Mouse (Mus musculus) CD4-positive, CD25-positive, alpha-beta regulatory T cell, adult 4 months (primary cell): ENCODE measurements at regions not wholly inside any gene's neighbourhood (a gene's known extent, or its start where the extent isn't known, plus 50 kb on each side); places are given as distances from the start of the nearest gene placed in this dataset.

Source experiments
- ATAC-seq: one replicate; pipeline ENCODE4 v1.8.0; 2017

DNA sequence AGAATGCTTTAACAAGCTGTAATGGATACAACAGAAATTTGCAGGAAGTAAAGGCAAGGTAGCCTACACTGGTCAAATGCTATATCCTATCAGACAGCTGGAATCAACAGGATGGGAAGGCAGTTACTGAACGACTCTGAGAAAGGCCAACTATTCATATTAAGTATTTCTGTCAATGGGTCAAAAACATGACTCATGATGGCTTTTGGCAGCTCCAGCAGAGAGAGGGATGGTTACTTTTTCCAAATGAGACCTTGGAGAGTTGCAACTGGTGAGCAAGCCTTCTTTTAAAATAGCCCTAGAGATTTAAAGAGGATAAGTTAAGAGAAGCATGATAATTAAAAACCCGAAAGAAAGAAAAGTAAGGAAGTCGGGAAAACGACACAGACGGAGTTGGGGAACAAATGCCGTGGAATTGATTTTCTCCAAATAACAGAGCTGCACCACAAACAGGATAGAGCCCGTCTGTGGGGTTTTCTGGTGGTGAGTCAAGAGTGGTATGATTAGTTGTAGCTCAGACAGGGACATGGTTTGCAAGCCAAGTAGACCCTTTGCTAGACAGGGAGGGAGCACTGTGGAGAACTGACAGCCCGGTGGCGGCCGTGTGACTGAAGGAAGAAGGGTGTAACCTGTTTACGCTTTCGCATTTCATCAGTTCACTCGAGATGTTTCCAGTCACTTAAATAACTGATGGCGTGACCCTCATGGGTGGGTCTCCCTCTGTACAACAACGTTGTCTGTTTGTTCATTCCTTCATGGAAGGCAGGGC, 3638.1 kb upstream of the Gm7489 start:
- no peak for ATAC-seq

DNA sequence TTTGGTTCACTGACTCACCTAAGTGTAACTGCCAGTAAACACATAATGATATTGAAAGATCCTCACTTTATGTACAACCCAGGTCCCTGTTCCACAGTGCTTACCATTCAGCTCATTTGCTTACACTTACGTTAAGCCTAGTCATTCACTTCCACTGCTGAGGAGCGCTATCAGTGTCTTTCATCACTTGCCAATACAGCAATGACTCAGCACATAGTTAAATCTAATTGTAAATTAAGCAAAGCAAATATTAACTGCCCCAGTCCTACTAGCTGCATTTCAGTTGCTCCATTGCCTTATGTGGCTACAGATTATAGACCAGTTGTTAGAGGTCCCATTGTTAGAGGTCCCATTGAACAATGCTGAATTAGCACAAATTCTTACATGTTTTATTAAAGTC, 3624.6 kb upstream of the Gm7489 start:
- no peak for ATAC-seq

DNA sequence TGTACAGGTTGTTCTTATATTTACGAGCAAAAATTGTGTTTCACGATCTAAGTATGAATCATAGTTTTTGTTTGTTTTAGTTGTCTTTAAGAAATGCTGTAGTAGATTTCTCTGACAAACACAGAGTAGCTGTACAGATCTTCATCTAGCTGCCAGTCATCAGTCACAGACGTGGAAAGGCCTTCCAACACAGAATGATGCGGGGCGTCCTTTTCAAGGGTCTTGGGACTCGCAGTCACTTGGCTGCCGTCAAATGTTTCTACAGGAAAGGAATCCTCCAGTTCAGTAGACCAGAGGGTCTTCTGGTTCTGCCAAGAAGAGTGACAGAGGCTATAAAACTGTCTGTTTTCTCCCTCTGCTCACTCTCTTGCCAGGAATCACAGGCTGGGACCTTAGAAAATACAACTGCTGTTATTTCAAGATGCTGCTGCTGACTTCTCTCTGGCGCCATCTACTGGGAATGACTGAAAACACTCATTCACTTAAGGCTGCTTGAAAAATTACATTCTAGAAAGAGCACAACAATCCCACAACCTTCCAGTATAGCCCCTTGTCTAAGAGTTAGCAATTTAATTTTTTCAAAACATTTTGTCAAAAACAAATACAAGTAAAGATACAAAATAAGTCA, 3623.3 kb upstream of the Gm7489 start:
- ATAC-seq: peak; percentile 67

DNA sequence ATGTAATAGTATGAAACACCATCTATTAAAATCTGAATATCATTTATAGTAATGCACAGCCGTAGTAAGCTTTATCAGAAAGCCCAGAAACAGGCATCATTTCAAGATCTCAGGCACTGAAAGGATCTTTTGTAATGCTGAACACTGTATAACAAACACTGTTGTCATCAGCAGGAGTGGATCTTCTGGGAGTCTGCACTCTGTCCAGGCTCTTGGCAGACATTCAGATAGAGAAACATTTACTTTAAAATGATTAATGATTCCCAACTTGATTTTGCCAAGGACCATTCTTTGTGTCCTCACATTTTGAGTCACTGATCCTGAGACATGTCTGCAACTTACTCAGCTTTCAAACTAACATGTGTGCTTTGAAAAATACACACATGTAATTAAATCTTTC, 3617.2 kb upstream of the Gm7489 start:
- no peak for ATAC-seq

DNA sequence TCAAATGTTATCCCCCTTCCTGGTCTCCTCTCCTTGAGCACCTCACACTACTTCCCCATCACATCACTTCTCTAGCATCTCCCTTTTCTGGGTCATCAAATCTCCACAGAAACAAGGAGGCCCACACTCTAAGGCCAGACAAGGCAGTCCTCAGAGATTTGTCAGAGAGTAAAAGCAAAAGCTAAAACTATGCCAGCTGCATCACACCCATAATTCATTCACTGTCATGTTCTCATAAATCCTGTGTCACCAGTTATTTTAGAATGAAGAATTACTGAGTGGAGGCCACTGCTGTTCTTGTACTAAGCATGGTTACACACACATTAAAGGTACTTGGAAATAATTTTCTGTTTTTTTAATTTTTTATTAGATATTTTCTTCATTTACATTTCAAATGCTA, 3613.1 kb upstream of the Gm7489 start:
- no peak for ATAC-seq

DNA sequence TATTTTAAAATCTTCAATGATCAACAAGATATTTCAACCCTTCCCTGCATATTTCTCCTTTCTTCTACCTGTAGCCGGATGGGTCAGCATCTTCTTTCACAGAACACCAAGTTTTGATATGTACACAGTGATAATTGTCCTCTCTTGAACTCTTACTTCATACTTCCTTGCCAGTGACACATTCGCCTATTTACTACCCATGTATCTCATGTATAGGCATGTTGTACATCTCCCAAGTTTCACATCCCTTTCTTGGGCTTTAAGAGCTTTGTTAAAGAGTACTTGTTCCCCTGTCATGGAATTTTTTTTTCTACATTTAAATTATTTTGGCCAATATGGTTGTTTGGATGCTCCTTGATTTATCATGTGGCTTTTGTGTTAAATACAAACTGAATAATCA, 3602.1 kb upstream of the Gm7489 start:
- ATAC-seq: no peak

DNA sequence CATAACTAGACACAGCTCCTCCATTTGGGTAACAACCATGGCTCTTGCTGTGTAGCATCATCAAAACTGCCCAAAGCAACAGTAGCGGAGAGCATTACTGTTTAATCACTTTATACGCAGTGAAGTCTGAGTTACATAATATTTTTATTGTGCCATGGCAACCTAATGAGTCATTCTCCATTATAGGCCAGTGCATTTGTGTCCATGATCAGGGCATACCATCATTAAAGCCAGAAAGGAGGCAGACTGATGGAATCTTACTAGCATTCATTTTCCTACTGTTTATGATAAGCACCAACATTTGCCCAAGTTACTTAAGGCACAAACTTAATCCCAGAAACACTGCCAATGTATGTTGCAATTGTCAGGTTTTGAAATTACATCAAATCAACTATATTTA, 3601.2 kb upstream of the Gm7489 start:
- ATAC-seq: no peak

DNA sequence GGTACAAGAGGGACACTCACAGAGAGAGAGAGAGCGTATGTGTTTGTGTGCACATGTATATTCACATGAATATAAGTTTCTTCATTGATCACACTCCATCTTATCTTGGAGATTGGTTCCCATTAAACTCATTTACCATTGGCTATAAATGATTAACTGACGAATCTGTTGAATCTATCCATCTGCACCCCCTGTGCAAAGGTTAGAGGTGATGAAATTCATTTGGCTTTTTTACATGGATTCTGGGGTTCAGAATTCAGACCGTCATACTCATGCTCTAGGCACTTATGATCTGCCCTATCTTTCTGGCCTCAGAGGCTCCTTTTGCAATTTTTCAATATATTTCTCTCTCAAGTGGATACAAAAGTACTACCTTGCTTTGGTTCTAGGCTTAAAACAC, 3582.9 kb upstream of the Gm7489 start:
- no peak for ATAC-seq

DNA sequence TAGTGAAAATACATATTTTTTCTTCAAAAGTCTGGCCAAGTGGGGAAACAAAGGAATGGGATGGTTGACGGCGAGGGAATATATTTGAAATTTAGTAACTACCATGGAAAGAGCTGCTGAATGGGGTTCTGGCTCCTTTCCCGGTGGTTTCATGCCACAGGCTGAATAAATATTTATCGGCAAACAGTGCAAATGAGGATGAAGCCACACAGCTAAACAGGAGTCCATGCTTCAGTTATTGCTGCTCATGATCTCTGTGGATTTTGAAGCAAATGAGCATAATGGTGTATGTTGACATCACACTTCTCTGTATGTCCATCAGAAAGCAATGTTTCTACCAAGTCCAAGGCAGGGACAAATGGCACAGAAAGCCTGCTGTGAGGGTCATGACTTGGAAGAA, 3580.6 kb upstream of the Gm7489 start:
- no peak for ATAC-seq

DNA sequence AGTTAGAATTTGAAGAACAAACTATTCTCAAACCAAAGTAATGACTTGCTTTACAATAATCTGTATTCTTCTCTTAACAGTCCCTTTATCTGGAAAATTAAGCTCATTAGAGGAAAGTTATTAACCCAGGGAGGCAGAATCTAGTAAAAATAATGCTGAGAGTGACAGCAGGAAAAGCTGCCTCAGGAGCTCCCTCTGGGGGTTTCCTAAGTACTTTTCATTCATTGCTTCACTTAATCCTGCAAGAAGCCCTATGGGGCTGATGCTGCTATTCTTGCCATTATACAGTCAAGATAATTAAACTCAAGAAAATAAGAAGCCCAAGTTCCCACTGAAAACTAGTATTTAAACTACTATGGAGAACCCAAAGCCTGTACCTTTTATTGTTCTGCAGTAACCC, 3563.9 kb upstream of the Gm7489 start:
- ATAC-seq: no peak

DNA sequence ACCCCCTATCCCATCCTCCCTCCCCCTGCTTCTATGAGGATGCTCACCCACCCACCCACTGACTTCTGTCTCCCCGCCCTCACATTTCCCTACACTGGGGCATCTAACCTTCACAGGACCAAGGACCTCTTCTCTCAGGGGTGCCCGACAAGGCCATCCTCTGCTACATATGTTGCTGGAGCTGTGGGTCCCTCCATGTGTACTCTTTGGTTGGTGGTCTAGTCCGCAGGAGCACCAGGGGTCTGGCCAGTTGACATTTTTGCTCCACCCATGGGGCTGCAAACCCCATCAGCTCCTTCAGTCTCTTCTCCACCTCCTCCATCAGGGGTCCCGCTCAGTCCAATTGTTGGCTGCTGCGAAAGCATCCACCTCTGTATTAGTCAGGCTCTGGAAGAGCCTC, 3539.2 kb upstream of the Gm7489 start:
- ATAC-seq: no peak

DNA sequence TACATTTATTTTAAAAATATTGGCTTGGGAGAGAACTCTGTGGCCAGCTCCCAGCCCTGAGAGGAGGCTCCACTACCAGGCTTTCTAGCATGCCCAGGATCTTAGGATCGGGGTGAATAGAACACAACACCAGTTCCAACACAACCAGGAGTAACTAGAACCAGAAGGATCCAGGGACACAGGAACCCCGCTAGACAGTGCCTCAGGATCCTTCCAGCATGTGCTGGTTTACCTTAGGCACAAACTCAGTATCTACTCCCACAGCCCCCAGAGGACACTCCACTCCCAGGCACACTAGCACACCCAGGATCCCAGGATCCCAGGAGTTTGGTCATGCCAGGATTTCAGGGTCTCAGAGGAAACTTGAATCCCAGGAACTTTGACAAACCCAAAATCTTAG, 3537.8 kb upstream of the Gm7489 start:
- no peak for ATAC-seq

DNA sequence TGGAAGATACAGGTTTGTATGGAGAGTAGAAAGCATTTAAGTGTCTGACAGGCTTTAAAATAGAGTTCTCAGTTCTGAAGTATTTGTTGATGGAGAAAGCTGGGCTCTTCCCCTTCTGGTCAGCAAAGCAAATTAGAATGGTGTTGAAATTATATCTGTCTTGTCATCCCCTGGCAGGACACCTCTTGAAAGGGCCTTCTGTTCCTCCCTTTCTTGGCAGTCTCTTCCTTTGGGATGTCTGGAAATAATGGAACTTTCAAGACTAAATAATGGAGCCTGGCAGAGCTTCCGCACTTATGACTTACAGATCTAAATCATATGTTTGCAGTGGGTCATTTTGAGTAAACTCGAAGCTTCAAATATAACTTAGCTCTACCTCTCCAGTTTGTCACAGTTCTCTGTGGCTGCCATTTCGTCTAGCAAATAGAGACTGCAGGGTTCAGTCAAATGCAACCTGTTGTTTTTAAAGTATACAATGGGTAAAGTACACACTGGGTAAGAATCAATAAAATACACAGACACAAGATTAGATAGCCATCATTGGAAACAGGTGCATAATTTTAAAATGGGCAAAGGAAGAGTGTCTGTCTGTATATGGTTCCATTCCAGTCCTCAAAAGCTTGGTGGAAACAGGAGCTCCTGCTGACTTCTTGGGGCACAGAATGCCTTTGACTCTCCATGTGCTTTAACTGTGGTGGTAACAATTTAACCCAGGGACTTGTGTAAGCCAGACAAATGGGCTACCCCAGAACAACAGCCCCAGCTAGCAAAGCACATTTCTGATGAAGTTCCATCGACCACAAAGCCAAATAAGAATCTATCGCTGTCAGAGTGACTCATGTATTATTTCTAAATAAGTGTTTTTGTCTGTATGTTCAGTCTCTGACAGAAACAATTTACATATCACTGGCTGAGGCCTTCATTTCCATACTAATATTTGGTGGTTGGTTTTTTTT, 3524.4 kb upstream of the Gm7489 start:
- ATAC-seq: no peak

DNA sequence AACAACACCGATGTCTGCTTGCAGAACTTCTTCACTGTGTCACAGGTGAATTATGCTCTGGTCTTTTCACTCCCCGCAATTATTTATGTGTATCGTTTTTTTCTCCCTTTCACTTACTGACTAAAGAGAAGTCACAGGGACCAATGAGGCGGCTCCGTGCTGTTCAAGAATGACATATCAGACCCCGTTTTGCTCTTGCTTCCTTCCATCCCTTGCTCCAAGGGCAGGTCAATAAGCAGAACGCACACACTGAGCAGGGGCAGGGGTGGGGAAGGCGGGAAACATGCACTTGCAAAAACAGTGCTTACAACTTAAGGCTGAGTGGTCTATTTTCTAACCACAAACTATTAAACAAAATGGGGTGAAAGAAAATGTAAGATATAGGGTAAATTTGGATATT, 3523.4 kb upstream of the Gm7489 start:
- peak; percentile 42 for ATAC-seq

DNA sequence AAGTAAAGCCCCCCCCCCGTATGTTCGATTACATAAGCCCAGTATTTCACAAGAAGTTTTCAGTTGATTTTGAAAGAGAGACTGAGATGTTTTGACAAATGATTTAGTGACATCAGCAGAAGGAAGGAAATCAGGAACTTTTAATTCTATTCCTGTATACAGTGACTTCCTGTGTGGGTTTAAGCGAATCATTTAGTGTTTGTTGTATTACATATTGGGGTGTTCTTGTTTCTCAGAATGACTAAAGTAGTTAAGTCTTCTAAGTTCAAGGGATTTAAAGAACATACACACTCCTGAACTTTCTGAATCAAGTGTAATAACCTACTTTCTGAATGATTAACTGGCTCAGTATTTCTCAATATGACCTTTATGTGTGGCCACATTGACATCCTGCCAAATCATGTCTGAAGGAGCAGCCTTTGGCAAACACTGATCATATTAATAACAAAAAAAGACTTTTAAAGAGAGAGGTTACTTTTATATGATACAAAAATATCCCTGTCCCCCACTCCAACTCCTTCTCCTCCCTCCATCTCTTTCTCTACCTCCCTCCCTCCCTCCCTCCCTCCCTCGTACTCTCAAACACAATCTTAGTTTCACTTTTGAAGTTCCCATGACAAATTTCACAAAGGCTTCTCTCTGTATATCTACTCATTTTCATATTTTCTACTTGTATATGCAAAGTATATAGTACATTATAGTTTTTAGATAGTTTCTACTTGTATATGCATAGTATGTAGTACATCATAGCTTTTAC, 3522.8 kb upstream of the Gm7489 start:
- ATAC-seq: peak; percentile 82

DNA sequence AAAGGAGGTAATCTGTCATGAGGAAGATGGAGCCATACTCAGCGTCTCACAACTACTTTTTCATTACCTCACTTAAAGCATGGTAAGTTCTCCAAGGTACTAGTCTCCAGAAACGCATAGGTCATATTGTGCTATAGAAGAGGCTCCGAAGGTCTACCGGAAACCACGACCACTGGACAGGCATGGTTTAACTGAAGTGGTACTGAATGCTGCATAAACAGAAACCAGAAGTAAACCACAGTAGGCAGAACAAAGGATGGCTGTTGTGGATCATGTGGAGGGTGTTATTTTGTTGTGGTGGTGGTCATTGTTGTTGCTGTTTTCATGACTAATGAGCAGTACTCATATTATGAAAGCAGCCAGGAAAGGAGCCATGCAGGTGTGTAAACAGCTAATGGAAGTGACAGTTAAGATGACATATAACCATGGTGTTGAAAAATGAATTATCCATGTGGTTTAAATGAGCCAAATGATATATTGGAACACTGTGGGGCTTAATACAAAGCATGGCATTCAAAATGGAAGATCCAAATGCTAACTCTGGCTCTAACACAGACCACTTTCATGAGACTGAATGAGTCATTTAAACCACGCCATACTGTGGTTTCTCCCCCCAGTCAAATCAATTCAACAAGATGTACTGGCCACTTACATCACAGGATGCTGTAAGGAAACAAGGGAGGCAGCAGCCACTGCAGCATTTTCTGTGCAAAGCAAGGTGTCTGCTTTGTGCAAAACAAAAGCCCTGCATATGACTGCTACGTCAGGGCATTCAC, 3484.5 kb upstream of the Gm7489 start:
- no peak for ATAC-seq

DNA sequence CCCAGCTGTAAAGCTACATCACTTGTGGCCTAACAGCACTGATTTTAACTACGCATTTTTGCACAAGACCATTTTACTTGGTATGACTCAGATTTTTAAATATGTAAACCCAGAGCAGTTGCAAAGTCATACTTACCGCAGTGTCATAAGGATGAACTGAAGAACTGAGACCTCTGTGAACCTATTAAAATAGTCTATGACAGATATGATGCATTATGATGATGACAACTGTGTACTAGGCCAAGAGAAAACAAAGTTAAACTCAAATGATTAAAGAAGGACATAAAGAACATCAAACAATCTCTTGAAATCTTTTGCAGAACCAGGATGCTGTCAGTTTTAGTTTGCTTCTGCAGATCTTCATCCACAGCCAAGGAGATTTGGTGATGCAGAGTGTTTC, 3483.3 kb upstream of the Gm7489 start:
- ATAC-seq: no peak

DNA sequence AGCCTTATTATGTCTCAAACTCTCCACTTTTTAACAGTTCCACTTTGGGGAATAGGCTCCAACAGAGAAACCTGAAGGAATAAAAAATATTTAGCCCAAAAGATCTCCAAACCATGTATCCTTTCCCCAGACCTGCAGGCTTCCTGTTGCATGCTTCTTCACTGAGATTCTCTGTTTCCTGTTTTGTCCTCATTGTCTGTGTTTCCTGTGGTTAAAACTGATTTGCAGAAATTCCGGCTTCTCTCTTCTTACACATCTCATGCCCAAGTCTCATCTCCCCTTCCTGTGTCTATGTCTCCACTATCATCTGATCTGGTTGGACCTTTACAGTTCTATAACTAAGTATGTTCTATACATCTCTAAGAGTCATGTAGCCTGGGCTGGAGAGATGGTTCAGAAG, 3482.2 kb upstream of the Gm7489 start:
- peak; percentile 72 for ATAC-seq

DNA sequence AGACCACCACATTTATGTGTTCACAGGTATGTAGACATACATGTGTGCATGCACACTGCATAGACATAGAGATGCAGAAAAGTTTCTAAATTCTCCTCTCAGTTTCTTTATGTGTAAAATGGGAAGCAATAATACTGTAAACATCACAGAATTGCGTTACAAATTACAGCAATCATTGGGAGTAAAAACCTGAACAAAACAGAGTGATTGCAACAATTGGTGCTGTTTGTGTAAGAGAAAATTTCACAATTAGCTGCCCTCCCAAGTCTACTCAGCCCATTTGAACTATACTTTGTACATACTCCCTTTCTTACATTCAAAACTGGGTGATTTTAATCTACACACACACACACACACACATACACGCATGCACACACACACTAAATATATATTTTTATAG, 3480.8 kb upstream of the Gm7489 start:
- no peak for ATAC-seq

DNA sequence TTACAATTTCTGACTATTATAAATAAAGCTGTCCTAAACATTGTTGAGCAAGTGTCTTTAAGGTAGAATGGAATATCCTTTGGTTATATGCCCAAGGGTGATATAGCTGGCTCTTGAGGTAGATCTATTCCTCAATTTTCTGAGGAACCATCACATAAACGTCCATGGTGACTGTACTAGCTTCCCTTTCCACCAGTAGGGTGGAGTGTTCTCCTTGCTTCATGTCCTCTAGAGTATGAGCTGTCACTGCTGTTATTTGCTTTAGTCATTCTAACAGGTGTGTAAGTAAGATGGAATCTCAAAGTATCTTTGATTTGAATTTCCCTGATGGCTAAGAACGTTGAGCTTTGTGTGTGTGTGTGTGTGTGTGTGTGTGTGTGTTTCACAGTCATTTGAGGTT, 3475.7 kb upstream of the Gm7489 start:
- no peak for ATAC-seq

DNA sequence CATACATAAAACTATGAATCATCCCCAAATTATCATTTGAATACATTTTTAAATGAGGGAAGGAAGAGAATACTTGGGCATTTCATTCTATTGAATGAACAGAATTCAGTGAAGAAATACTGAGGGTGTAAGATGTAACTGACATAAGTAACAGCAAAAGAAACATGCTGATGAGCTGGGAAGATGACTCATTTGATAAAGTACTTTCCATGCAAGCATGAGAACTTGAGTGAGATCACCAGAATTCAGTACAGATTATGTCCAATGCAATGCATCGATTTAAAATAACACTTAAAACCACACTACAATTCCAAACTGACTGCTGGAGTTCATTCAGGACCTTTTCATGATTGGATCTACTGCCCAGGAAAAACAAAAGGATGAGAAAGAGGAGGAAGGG, 3467.1 kb upstream of the Gm7489 start:
- ATAC-seq: no peak

DNA sequence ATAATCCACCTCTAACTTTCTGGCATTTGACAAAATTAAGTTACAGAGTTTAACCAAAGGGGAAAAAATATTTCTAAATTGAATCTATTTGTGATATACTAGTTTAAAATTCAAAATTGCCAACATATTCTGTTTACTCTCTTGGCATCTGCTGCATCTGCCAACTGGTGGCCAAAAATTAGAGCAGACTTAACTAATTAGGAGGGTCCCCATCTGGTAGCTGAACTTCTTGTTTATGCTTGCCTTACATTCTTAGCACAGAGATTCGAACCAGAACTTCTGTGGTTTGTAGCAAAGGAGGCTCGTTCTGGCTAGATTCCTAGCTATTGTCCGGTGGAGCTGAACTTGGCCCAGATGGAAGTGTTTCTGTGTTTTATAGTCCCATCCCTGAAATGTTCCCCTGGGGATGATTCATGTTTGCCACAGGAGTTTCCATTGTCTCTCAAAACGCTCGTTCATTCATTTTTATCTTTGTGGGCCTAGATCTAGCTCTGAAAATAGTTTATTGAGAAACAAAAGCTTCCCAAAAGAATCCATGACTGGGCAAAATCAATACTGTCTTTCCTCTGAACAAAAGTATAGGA, 3461.5 kb upstream of the Gm7489 start:
- ATAC-seq: no peak
